In genomic region chr5:33372331-33373038, GRCm38 (mm10) we compare ENCODE assay signal across 12 mouse cellular contexts. TPM values are rescaled to one million over a fixed set of nuclear protein-coding genes. Genes with fewer than 3 reads are reported as not detected.
DNase-seq lines count a peak whose midpoint lies in the region; ATAC-seq lines count a peak whose summit lies in the region.
"Had no signal": no experiment of that assay in that cellular context is flagged by ENCODE, and none has a peak within 500 bp of the region (broad histone marks: within the 10 kb centered on the region; RNA-seq: fewer than 3 reads in every experiment).

No protein-coding gene starts in this region.

- no peak overlapping the region for H3K9ac ChIP-seq in liver, embryonic 15.5 days
- no peak overlapping the region for H3K9ac ChIP-seq in hindbrain, embryonic 11.5 days (ENCODE audit: low read depth, low read length)
- H3K9ac ChIP-seq: heart, embryonic 13.5 days; lung, embryonic 14.5 days; midbrain, embryonic 12.5 days; neural tube, embryonic 12.5 days had no signal

- no peak overlapping the region for H3K4me2 ChIP-seq in liver, embryonic 15.5 days
- H3K4me2 ChIP-seq in hindbrain, embryonic 11.5 days (replicated peaks; ENCODE audit: low read depth, low read length) = no peak overlapping the region
- H3K4me2 ChIP-seq: heart, embryonic 13.5 days; lung, embryonic 14.5 days; midbrain, embryonic 12.5 days; neural tube, embryonic 12.5 days had no signal

- H3K36me3 ChIP-seq in liver, embryonic 15.5 days (replicated peaks) = peaks cover 67% of the 10 kb centered on the region
- peaks cover 7% of the 10 kb centered on the region for H3K36me3 ChIP-seq in splenic B cell, adult 2 months (ENCODE audit: control insufficient read depth, insufficient read depth, low read length, poor library complexity, severe bottlenecking)
- H3K36me3 ChIP-seq in hindbrain, embryonic 11.5 days (ENCODE audit: control insufficient read depth, insufficient read depth, low read length) = peaks cover 14% of the 10 kb centered on the region

- DNase-seq in liver = no peak
- DNase-seq in cerebellum, adult 11 months = peak; percentile 31
- DNase-seq in splenic B cell, adult 2 months (ENCODE audit: low read depth, low spot score) = peak; percentile 65
- no peak for DNase-seq in thymus, postnatal 10 days (ENCODE audit: low spot score in 2 of 2)
- no peak for DNase-seq in hindbrain, embryonic 11.5 days (ENCODE audit: low spot score)
- DNase-seq: lung, embryonic 14.5 days; thymus, adult 2 months had no signal

- peaks cover 31% of the 10 kb centered on the region for H3K4me1 ChIP-seq in liver, embryonic 15.5 days (replicated peaks)
- no peaks in the 10 kb centered on the region for H3K4me1 ChIP-seq in hindbrain, embryonic 11.5 days (replicated peaks; ENCODE audit: control insufficient read depth, insufficient read depth, low read length)

- ATAC-seq in liver, embryonic 15.5 days (ENCODE audit: insufficient read depth) = no peak
- peak; percentile 30; the same call in 1 of the 2 replicates for ATAC-seq in common myeloid progenitor, adult 5-6 weeks (replicated peaks; ENCODE audit: low read depth, poor library complexity, severe bottlenecking)
- no peak for ATAC-seq in hindbrain, embryonic 11.5 days (ENCODE audit: low FRiP score)

- H3K4me3 ChIP-seq in liver, embryonic 15.5 days (replicated peaks) = no peak overlapping the region
- H3K4me3 ChIP-seq in hindbrain, embryonic 11.5 days (ENCODE audit: low read depth, low read length) = no peak overlapping the region
- H3K4me3 ChIP-seq: heart, embryonic 13.5 days; midbrain, embryonic 12.5 days; neural tube, embryonic 12.5 days had no signal

- no peaks in the 10 kb centered on the region for H3K27me3 ChIP-seq in liver, embryonic 15.5 days
- H3K27me3 ChIP-seq in splenic B cell, adult 2 months (ENCODE audit: control insufficient read depth, insufficient read depth, low read length, poor library complexity, severe bottlenecking) = no peaks in the 10 kb centered on the region
- no peaks in the 10 kb centered on the region for H3K27me3 ChIP-seq in hindbrain, embryonic 11.5 days (ENCODE audit: control insufficient read depth, insufficient read depth, low read length)
- H3K27me3 ChIP-seq: heart, embryonic 13.5 days; midbrain, embryonic 12.5 days; neural tube, embryonic 12.5 days had no signal

- no peaks in the 10 kb centered on the region for H3K9me3 ChIP-seq in liver, embryonic 15.5 days (replicated peaks)
- H3K9me3 ChIP-seq in hindbrain, embryonic 11.5 days (ENCODE audit: control insufficient read depth, low read length) = no peaks in the 10 kb centered on the region
- H3K9me3 ChIP-seq: heart, embryonic 13.5 days; midbrain, embryonic 12.5 days; neural tube, embryonic 12.5 days had no signal

- H3K27ac ChIP-seq in liver, embryonic 15.5 days (replicated peaks) = 0 out of 2 replicates have a peak overlapping the region, but pooled peaks have one; percentile 73
- H3K27ac ChIP-seq in hindbrain, embryonic 11.5 days (ENCODE audit: low read depth, low read length) = no peak overlapping the region
- H3K27ac ChIP-seq: heart, embryonic 13.5 days; midbrain, embryonic 12.5 days; neural tube, embryonic 12.5 days had no signal

- 74% methylated on average over 18 of the region's 18 CpGs for WGBS in liver, embryonic 15.5 days (ENCODE audit: insufficient replicate concordance)
- 75% methylated on average over 18 of the region's 18 CpGs for WGBS in hindbrain, embryonic 11.5 days

RNA-seq across cellular contexts. Expression of gene Uvssa, which starts 5.9 kb away (rescaled TPM):
- polyA plus RNA-seq in liver, embryonic 15.5 days (2015; fragmentation: Nextera tagmentation; extraction: Ambion mirVana) = 2.5 and 2.8 TPM in 2 replicates
- total RNA-seq in common myeloid progenitor, adult 5-6 weeks (2017) = 4.5 and 9.7 TPM in 2 replicates
- 6.9 and 7.9 TPM in 2 replicates for polyA plus RNA-seq in hindbrain, embryonic 11.5 days (2014; fragmentation: Nextera tagmentation; extraction: Ambion mirVana)

RNA-seq across cellular contexts. Expression of gene Maea, which starts 37.2 kb away (rescaled TPM):
- polyA plus RNA-seq in liver, embryonic 15.5 days (2015; fragmentation: Nextera tagmentation; extraction: Ambion mirVana) = 48.0 and 48.5 TPM in 2 replicates
- total RNA-seq in common myeloid progenitor, adult 5-6 weeks (2017) = 208 and 246 TPM in 2 replicates
- polyA plus RNA-seq in hindbrain, embryonic 11.5 days (2014; fragmentation: Nextera tagmentation; extraction: Ambion mirVana) = 133 and 141 TPM in 2 replicates

Comparison
In these comparisons a context has a peak if more than half of its experiments do, and no peak if none do; other contexts are left out.
1. DNase-seq: peak in cerebellum, adult 11 months (single experiment) and splenic B cell, adult 2 months (single experiment); none in liver (single experiment), thymus, postnatal 10 days (0 of 2) and hindbrain, embryonic 11.5 days (single experiment).